Mouse (Mus musculus) hindbrain, embryonic 12.5 days (tissue): ENCODE results near the gene Fbxl18. TPM values are rescaled to one million over a fixed set of nuclear protein-coding genes. Genes with fewer than 3 reads are reported as not detected.
A peak's percentile ranks its signal among the peaks of the same experiment; 100 is the strongest.

Source experiments
- ATAC-seq: fragments of 200-750 bp; cut with Nextera tagmentation; 2 replicates; pipeline ENCODE4 v1.8.0; 2017; ENCODE audit warnings: moderate TSS enrichment; ENCODE audit not compliant: low FRiP score
- H3K27ac ChIP-seq: fragments of 300-500 bp; sonication (generic); 2 replicates; pipeline ENCODE4 v1.5.1; 2016; ENCODE audit warnings: mild to moderate bottlenecking
- H3K27me3 ChIP-seq: fragments of 300-500 bp; sonication (generic); 2 replicates; pipeline ENCODE4 v1.6.1; 2016; ENCODE audit warnings: mild to moderate bottlenecking
- H3K36me3 ChIP-seq: fragments of 300-500 bp; sonication (generic); 2 replicates; pipeline ENCODE4 v1.6.1; 2016; ENCODE audit warnings: mild to moderate bottlenecking
- H3K4me1 ChIP-seq: fragments of 300-500 bp; sonication (generic); 2 replicates; pipeline ENCODE4 v1.6.1; 2016
- H3K4me2 ChIP-seq: fragments of 300-500 bp; sonication (generic); replicated peaks from 2 replicates; pipeline ENCODE4 v1.6.1; 2016; ENCODE audit warnings: mild to moderate bottlenecking
- H3K4me3 ChIP-seq: fragments of 300-500 bp; sonication (generic); 2 replicates; pipeline ENCODE4 v1.5.1; 2016; ENCODE audit warnings: mild to moderate bottlenecking
- H3K9ac ChIP-seq: fragments of 300-500 bp; sonication (generic); 2 replicates; pipeline ENCODE4 v1.6.1; 2016; ENCODE audit warnings: mild to moderate bottlenecking, moderate library complexity
- H3K9me3 ChIP-seq: fragments of 300-500 bp; sonication (generic); replicated peaks from 2 replicates; pipeline ENCODE4 v1.6.1; 2016; ENCODE audit warnings: mild to moderate bottlenecking
- WGBS: fragments of 180-500 bp; shearing (Covaris S2); methylation state at CpG from one replicate; pipeline ENCODE4 v1.1.7; 2016; 5-methylcytosine and 5-hydroxymethylcytosine counted together
- polyA plus RNA-seq: library from polyadenylated mRNA; unstranded; fragments of >200 nt; fragmentation: Nextera tagmentation; extraction: Ambion mirVana; gene quantifications from 2 replicates; pipeline ENCODE4 v1.2.1, GENCODE M21; 2016

The Fbxl18 gene
- polyA plus RNA-seq, 1 experiment from 2014 or later, result 24.6 TPM

DNA sequence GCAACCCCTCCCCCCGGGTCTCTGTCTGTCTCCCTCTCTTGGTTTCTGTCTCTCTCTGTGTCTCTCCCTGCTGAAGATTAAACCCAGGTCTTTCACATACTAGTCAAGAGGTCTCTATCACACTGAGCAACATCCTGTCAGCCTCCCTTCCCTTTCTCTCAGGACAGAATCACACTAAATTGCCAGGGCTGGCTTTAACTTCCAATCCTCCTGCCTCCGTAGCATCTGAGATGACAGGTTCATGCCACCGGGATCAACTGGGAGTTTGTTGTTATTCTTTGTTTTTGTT is 31.7 kb upstream of the Fbxl18 start:
- Histone ChIP-seq H3K4me1 (peaks cover 15% of the 10 kb centered on the region), H3K4me3 (no peak overlapping the region), H3K9ac (no peak overlapping the region), H3K4me2 (no peak overlapping the region), H3K27ac (no peak overlapping the region), H3K9me3 (no peaks in the 10 kb centered on the region), H3K36me3 (no peaks in the 10 kb centered on the region), H3K27me3 (peaks cover 16% of the 10 kb centered on the region)
- WGBS, result 40% methylated on average over 3 of the region's 3 CpGs
- ATAC-seq, result no peak

DNA sequence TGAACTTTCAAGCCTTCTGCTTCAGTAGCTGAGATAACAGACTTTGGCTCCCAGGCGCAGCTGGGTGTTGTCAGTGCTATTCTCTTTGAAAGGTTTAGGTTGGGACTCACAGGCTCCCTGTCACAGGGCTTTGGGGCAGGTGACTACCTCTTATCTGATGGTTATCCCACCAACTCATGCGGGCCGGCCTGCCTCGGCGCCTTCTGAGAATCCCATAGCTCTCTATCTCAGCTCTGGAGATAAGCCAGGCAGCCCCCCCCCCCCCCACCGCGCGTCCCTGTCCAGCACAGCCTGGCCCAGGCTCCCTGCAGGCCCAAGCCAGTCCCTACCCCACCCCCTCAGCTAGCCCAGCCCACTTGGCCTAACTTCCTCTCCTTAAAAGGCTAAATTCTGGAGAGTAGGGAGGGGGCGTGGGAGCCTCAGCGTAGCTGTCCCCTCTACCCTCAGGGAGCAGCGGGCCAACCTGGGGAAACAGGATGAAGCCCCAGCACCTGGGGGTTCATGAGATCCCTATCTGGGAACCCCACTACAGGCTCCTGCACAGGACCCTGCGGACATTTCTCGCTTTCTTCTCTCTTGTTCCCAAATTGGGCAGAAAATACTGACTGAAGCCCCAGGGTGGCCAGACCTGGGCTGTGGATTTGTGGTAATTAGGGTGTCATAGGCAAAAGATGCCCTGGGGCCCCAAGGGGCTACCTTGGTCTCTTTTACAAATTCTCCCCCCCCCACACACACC is 31.2 kb upstream of the Fbxl18 start:
- peaks cover 16% of the 10 kb centered on the region for H3K27me3 ChIP-seq
- WGBS, result 22% methylated on average over 13 of the region's 13 CpGs
- no peak overlapping the region for H3K27ac ChIP-seq
- H3K36me3 ChIP-seq, result no peaks in the 10 kb centered on the region
- H3K4me3 ChIP-seq, result no peak overlapping the region
- H3K4me2 ChIP-seq, result no peak overlapping the region
- H3K9me3 ChIP-seq, result no peaks in the 10 kb centered on the region
- peaks cover 15% of the 10 kb centered on the region for H3K4me1 ChIP-seq
- peak overlapping the region; percentile 18; the same call in 1 of the 2 replicates for H3K9ac ChIP-seq
- no peak for ATAC-seq

DNA sequence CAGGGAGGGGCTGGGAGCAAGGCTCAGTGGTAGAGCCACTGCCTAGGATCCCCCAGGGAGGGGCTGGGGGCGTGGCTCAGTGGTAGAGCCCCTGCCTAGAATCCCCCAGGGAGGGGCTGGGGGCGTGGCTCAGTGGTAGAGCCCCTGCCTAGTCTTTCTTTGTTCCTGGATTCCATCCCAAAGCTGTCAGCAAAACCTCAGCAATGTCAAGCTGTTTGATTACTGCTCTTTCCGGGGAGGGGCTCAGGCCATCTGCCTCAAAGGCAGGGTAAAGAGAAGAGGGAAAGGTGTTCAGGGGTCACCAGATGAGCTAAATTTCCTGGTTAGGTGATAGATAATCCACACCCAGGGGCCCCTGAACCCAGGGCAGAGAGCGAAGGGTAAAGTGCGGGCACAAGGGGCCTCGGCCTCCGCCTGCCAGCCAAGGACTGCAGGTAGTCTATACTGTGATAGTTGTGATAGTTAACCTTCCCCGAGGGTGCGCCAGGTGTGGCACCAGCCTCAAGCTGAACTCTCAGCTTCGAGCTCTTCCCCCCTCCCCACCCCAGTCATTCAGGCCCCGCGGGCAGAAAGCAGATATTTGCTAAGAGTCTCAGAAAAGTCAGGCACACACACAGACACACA is 29.2 kb upstream of the Fbxl18 start:
- no peak for ATAC-seq
- Histone ChIP-seq H3K27ac (no peak overlapping the region), H3K27me3 (peaks cover 16% of the 10 kb centered on the region), H3K9me3 (no peaks in the 10 kb centered on the region), H3K9ac (no peak overlapping the region), H3K4me3 (no peak overlapping the region), H3K4me2 (no peak overlapping the region), H3K4me1 (peaks cover 15% of the 10 kb centered on the region), H3K36me3 (no peaks in the 10 kb centered on the region)
- WGBS, result 76% methylated on average over 12 of the region's 12 CpGs

DNA sequence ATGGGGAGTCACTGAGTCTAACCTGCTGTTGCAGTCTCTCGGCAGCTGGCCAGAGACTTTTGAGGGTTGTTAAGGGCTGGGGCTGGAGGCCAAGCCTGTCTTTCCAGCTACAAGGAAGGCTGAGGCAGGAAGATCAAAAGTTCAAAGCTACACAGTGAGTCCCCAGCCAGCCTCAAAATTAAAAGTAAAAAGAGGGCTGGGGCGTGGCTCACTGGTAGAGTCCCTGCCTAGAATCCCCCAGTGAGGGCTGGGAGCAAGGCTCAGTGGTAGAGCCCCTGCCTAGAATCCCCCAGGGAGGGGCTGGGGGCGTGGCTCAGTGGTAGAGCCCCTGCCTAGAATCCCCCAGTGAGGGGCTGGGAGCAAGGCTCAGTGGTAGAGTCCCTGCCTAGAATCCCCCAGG is 28.6 kb upstream of the Fbxl18 start:
- H3K9me3 ChIP-seq, result no peaks in the 10 kb centered on the region
- ATAC-seq, result no peak
- H3K27me3 ChIP-seq, result peaks cover 9% of the 10 kb centered on the region
- H3K4me1 ChIP-seq, result peaks cover 10% of the 10 kb centered on the region
- H3K27ac ChIP-seq, result no peak overlapping the region
- no peak overlapping the region for H3K9ac ChIP-seq
- WGBS, result 88% methylated on average over 3 of the region's 3 CpGs
- no peak overlapping the region for H3K4me3 ChIP-seq
- no peak overlapping the region for H3K4me2 ChIP-seq
- no peaks in the 10 kb centered on the region for H3K36me3 ChIP-seq

DNA sequence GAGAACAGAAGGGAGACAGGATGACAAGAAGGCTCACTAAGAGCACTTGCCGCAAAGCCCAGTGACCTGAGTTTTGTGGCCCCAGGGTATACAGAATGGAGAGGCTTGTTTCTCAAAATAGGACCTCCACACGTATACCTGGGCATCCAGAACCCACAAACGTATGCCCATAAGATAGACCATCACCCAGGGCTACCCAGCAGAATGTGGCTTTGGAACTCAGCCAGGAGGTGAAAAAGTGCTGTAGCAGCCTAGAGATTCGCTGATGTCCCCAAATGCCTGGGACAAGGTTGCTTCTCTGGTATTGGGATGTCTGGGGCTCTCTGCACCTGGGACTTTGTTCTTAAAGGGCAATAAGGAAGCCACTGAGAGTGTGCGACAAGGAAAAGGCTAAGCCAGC is 27.0 kb upstream of the Fbxl18 start:
- Histone ChIP-seq H3K9ac (no peak overlapping the region), H3K4me3 (no peak overlapping the region), H3K36me3 (no peaks in the 10 kb centered on the region), H3K4me2 (no peak overlapping the region), H3K4me1 (peaks cover 9% of the 10 kb centered on the region), H3K27me3 (no peaks in the 10 kb centered on the region), H3K9me3 (no peaks in the 10 kb centered on the region), H3K27ac (no peak overlapping the region)
- 89% methylated on average over 5 of the region's 5 CpGs for whole genome bisulfite sequencing
- no peak for ATAC-seq

DNA sequence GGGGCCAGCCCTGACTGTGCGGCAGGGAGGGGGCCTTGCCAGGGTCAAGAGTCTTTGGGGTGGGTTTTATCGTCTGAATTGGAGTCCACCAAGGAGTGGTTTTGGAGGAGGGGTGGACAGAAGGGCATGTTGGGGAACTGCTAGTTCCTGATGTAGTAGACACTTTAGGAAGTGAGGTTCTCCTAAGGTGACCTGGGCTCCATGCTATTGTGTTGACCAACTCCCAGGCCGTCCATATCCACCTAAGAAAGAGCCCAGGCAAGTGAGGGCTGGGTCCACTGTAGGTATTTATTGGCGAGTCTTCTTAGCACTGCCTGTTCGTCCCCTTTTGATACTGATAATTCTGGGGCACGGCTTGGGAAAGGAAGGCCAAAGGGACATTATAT is 25.8 kb upstream of the Fbxl18 start:
- no peak overlapping the region for H3K4me3 ChIP-seq
- 81% methylated on average over 6 of the region's 6 CpGs for WGBS
- no peak for ATAC-seq
- H3K27me3 ChIP-seq, result no peaks in the 10 kb centered on the region
- no peak overlapping the region for H3K4me2 ChIP-seq
- no peaks in the 10 kb centered on the region for H3K36me3 ChIP-seq
- no peak overlapping the region for H3K9ac ChIP-seq
- H3K27ac ChIP-seq, result no peak overlapping the region
- peaks cover 3% of the 10 kb centered on the region; the same call in 1 of the 2 replicates for H3K4me1 ChIP-seq
- no peaks in the 10 kb centered on the region for H3K9me3 ChIP-seq

DNA sequence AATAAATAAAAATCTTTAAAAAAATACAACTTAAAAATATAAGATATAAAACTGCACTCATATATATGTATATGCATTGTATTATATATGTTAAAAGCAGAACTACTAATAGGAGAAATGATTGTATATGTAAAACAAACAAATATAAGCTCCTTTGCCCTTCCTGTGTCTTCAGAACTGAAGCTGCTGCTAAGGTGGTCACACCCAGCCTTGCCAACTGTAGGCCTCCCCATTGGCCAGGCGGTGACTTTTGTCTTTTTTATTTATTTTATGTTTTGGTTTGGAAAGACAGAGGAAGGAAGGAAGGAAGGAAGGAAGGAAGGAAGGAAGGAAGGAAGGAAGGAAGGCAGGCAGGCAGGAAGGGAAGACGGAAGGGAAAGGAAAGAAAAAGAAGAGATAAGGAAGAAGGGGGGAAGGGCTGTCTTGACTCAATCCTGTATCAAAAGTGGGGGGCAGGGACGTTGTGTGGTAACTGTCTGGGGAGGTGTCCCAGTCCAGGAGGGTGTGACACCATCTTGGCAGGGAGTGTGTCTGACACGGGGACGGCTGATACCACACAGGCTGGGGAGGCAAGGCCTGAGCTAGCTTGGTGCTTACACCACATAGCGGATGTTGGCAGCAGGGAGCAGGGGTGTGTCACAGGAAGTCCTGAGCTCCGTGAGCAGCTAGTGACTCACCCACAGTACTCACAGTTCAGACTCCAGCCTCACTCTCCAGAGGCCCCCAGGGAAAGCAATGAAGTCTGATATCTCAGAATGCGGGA is 25.3 kb upstream of the Fbxl18 start:
- H3K9ac ChIP-seq, result no peak overlapping the region
- no peak overlapping the region for H3K4me3 ChIP-seq
- no peaks in the 10 kb centered on the region for H3K27me3 ChIP-seq
- 71% methylated on average over 8 of the region's 8 CpGs for WGBS
- ATAC-seq, result no peak
- H3K4me1 ChIP-seq, result 0 out of 2 replicates have a peak, but pooled peaks cover 2% of the 10 kb centered on the region
- no peak overlapping the region for H3K27ac ChIP-seq
- H3K36me3 ChIP-seq, result no peaks in the 10 kb centered on the region
- H3K4me2 ChIP-seq, result no peak overlapping the region
- no peaks in the 10 kb centered on the region for H3K9me3 ChIP-seq

DNA sequence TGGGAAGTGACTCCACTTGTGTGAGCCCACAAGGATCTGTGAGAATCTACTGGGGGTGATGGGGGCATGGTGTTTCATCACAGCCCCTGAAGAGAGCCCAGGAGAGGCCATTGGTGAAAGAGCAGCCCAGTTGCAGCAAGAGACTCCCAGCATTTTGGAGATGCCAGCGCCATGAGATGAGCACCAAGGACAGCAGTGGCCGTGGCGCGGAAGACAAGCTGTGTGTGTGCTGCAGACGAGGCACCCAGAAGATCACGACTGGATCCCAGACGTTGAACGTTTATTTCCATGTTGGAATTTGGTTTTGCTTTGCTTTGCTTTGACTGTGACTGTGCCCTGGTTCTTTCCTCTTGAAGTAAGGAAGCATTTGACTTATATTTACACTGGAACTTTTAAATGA is 22.2 kb upstream of the Fbxl18 start:
- 90% methylated on average over 8 of the region's 8 CpGs for WGBS
- H3K9ac ChIP-seq, result no peak overlapping the region
- H3K9me3 ChIP-seq, result no peaks in the 10 kb centered on the region
- H3K36me3 ChIP-seq, result no peaks in the 10 kb centered on the region
- H3K27ac ChIP-seq, result no peak overlapping the region
- no peak overlapping the region for H3K4me3 ChIP-seq
- no peaks in the 10 kb centered on the region for H3K27me3 ChIP-seq
- H3K4me1 ChIP-seq, result no peaks in the 10 kb centered on the region
- ATAC-seq, result no peak
- no peak overlapping the region for H3K4me2 ChIP-seq

DNA sequence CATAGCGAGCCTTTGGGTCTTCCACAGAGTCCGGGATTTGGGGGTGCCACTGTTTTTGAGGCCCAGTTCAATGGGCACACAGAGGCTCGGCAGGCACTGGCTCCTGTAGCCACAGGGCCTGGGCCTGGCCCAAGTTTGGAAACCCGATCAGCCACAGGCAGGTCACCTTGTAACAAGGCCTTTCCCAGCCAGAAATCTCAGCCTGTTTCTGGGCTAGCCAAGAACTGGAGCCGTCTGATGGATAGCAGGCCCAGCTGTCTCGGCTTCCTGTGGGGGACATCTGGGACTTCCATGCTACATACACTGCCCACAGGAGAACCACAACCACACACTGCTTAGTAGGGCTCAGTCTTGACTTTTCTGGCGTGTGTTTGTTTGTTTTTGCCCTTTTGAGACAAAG is 21.4 kb upstream of the Fbxl18 start:
- H3K4me1 ChIP-seq, result no peaks in the 10 kb centered on the region
- no peaks in the 10 kb centered on the region for H3K27me3 ChIP-seq
- 76% methylated on average over 7 of the region's 7 CpGs for whole genome bisulfite sequencing
- H3K9ac ChIP-seq, result no peak overlapping the region
- ATAC-seq, result no peak
- no peaks in the 10 kb centered on the region for H3K9me3 ChIP-seq
- no peak overlapping the region for H3K4me3 ChIP-seq
- H3K27ac ChIP-seq, result no peak overlapping the region
- no peak overlapping the region for H3K4me2 ChIP-seq
- H3K36me3 ChIP-seq, result no peaks in the 10 kb centered on the region

DNA sequence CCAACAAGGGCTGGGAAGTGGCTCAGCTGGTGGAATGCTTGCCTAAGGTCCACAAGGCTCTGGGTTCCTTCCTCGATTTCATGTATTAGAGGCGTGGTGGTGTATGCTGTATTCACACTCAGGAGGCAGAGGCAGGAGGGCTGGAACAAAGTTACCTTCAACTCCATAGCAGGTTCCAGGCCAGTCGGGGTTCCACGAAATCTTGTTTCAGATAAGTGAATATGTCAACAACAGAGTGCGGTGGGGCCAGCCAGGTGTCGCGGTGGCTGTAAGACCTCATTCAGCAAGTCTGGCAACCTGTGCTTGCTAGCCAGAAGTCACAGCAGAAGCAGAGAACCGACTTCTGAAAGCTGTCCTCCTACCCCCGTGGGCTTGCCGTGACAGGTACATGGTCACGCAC is 20.0 kb upstream of the Fbxl18 start:
- no peak overlapping the region for H3K9ac ChIP-seq
- WGBS, result 87% methylated on average over 11 of the region's 11 CpGs
- no peak for ATAC-seq
- no peak overlapping the region for H3K4me2 ChIP-seq
- no peaks in the 10 kb centered on the region for H3K36me3 ChIP-seq
- no peak overlapping the region for H3K4me3 ChIP-seq
- H3K4me1 ChIP-seq, result no peaks in the 10 kb centered on the region; the same call in 1 of the 2 replicates
- H3K27ac ChIP-seq, result no peak overlapping the region
- no peaks in the 10 kb centered on the region for H3K9me3 ChIP-seq
- H3K27me3 ChIP-seq, result no peaks in the 10 kb centered on the region

DNA sequence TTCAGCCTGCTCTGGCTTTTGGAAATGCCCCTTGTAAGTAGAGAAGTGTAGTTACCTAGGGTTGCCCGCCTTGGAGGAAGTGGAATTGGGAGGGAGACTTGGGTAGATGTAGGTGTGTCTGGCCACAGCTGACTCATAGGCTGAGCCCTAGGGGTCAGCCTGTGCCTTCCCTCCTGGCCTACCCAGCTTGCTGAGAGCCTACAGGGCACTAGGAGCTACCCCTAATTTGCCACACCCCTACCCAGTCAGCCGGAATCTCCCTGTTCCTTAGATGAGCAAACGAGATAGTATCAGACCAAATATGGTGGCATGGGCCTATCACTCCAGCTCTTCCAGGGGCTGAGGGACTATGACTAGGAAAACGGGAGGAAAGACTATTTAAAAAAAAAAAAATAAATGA is 17.5 kb upstream of the Fbxl18 start:
- Histone ChIP-seq H3K4me1 (peaks cover 23% of the 10 kb centered on the region), H3K36me3 (no peaks in the 10 kb centered on the region), H3K9me3 (no peaks in the 10 kb centered on the region), H3K4me3 (no peak overlapping the region), H3K27me3 (no peaks in the 10 kb centered on the region), H3K27ac (no peak overlapping the region), H3K4me2 (no peak overlapping the region), H3K9ac (no peak overlapping the region)
- ATAC-seq, result no peak
- WGBS, result 87% methylated on average over 4 of the region's 4 CpGs

DNA sequence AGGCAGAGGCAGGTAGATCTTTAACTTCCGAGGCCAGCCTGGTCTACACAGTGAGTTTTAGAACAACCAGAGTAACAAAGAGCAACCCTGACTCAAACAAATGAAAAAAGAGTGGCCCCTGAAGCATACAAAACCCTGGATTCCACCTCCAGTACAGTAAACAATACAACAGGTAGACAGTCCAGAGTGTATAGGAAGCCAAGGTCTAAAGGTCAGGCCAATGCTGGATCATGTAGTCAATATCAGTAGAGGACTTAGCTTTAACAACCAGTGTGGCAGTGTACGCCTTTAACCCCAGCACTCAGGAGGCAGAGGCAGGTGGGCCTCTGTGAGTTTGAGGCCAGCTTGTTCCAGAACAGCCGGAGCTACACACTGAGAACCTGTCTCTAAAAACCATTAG is 17.1 kb upstream of the Fbxl18 start:
- ATAC-seq, result no peak
- H3K4me1 ChIP-seq, result peaks cover 27% of the 10 kb centered on the region
- no peak overlapping the region for H3K4me2 ChIP-seq

More for the DNA sequence above, 17.1 kb upstream of the Fbxl18 start:
- WGBS, result 90% methylated on average over 3 of the region's 3 CpGs
- no peak overlapping the region for H3K4me3 ChIP-seq
- H3K9ac ChIP-seq, result no peak overlapping the region
- H3K27ac ChIP-seq, result no peak overlapping the region
- H3K27me3 ChIP-seq, result no peaks in the 10 kb centered on the region
- H3K9me3 ChIP-seq, result no peaks in the 10 kb centered on the region
- H3K36me3 ChIP-seq, result no peaks in the 10 kb centered on the region
